Mouse (Mus musculus): ENCODE data around the gene Ccdc181. TPM values are rescaled to one million over a fixed set of nuclear protein-coding genes. Genes with fewer than 3 reads are reported as not detected.
A peak's percentile ranks its signal among the peaks of the same experiment; 100 is the strongest.

Gene Ccdc181
- polyA plus RNA-seq, 1 experiment from 2014 or later, result 8.7 TPM

- H3K9me3 ChIP-seq (replicated peaks; ENCODE audit: control insufficient read depth, low read length), result no peaks in the 10 kb centered on the region
- peak overlapping the region; percentile 70; the same call in 1 of the 2 replicates for H3K4me3 ChIP-seq (ENCODE audit: low read depth, low read length)
- DNase-seq (ENCODE audit: low spot score), result peak; percentile 11
- H3K4me2 ChIP-seq (ENCODE audit: low read depth, low read length), result peak overlapping the region; percentile 43; the same call in 1 of the 2 replicates
- H3K27me3 ChIP-seq (ENCODE audit: control insufficient read depth, insufficient read depth, low read length), result no peaks in the 10 kb centered on the region
- H3K4me1 ChIP-seq (ENCODE audit: control insufficient read depth, insufficient read depth, low read length), result peaks cover 2% of the 10 kb centered on the region; the same call in 1 of the 2 replicates
- H3K27ac ChIP-seq (replicated peaks; ENCODE audit: low read depth, low read length), result no peak overlapping the region
- no peak for ATAC-seq (replicated peaks; ENCODE audit: insufficient number of reproducible peaks, low FRiP score, low TSS enrichment, low read depth)
- no peaks in the 10 kb centered on the region for H3K36me3 ChIP-seq (replicated peaks; ENCODE audit: control insufficient read depth, insufficient read depth, low read depth, low read length)
- peak overlapping the region; percentile 30 for H3K9ac ChIP-seq (replicated peaks; ENCODE audit: low read length)
- WGBS, result 8% methylated on average over 10 of the region's 10 CpGs
Observed at GRCm38 (mm10) chr1:164247971-164248370, 27.4 kb upstream of the Ccdc181 start.

GRCm38 (mm10) chr1:164248465-164249331, 26.7 kb upstream of the Ccdc181 start, which contains the start of gene Slc19a2:
Slc19a2 (plus strand) TSS chr1:164249046.
- peak within 1 kb of the TSS; percentile 70 for H3K4me3 ChIP-seq (ENCODE audit: low read depth, low read length)
- DNase-seq (ENCODE audit: low spot score) (peak; percentile 97), ATAC-seq (replicated peaks; ENCODE audit: insufficient number of reproducible peaks, low FRiP score, low TSS enrichment, low read depth) (peak; percentile 98)
- H3K27ac ChIP-seq (replicated peaks; ENCODE audit: low read depth, low read length), result peak within 1 kb of the TSS; percentile 59
- peak within 1 kb of the TSS; percentile 89 for H3K4me2 ChIP-seq (ENCODE audit: low read depth, low read length)
- H3K27me3 ChIP-seq (ENCODE audit: control insufficient read depth, insufficient read depth, low read length), result no peaks in the 10 kb centered on the region
- peak within 1 kb of the TSS; percentile 71 for H3K9ac ChIP-seq (replicated peaks; ENCODE audit: low read length)
- H3K9me3 ChIP-seq (replicated peaks; ENCODE audit: control insufficient read depth, low read length), result no peaks in the 10 kb centered on the region
- WGBS, result under 1% methylated on average over 59 of the region's 79 CpGs
- peaks cover 2% of the 10 kb centered on the region; the same call in 1 of the 2 replicates for H3K4me1 ChIP-seq (ENCODE audit: control insufficient read depth, insufficient read depth, low read length)
- no peaks in the 10 kb centered on the region for H3K36me3 ChIP-seq (replicated peaks; ENCODE audit: control insufficient read depth, insufficient read depth, low read depth, low read length)

GRCm38 (mm10) chr1:164249332-164249711, 26.1 kb upstream of the Ccdc181 start:
- Histone ChIP-seq H3K27me3 (ENCODE audit: control insufficient read depth, insufficient read depth, low read length) (no peaks in the 10 kb centered on the region), H3K9me3 (replicated peaks; ENCODE audit: control insufficient read depth, low read length) (no peaks in the 10 kb centered on the region), H3K4me1 (ENCODE audit: control insufficient read depth, insufficient read depth, low read length) (peaks cover 2% of the 10 kb centered on the region; the same call in 1 of the 2 replicates), H3K27ac (replicated peaks; ENCODE audit: low read depth, low read length) (peak overlapping the region; percentile 59), H3K4me3 (ENCODE audit: low read depth, low read length) (peak overlapping the region; percentile 70), H3K4me2 (ENCODE audit: low read depth, low read length) (peak overlapping the region; percentile 89), H3K9ac (replicated peaks; ENCODE audit: low read length) (peak overlapping the region; percentile 69), H3K36me3 (replicated peaks; ENCODE audit: control insufficient read depth, insufficient read depth, low read depth, low read length) (no peaks in the 10 kb centered on the region)
- WGBS, result under 1% methylated on average over 33 of the region's 33 CpGs
- DNase-seq (ENCODE audit: low spot score), result no peak
- ATAC-seq (replicated peaks; ENCODE audit: insufficient number of reproducible peaks, low FRiP score, low TSS enrichment, low read depth), result no peak; the same call in 1 of the 2 replicates

- Histone ChIP-seq H3K27ac (replicated peaks; ENCODE audit: low read depth, low read length) (no peak overlapping the region), H3K9me3 (replicated peaks; ENCODE audit: control insufficient read depth, low read length) (no peaks in the 10 kb centered on the region), H3K4me1 (ENCODE audit: control insufficient read depth, insufficient read depth, low read length) (peaks cover 2% of the 10 kb centered on the region; the same call in 1 of the 2 replicates), H3K9ac (replicated peaks; ENCODE audit: low read length) (no peak overlapping the region), H3K4me2 (ENCODE audit: low read depth, low read length) (peak overlapping the region; percentile 89), H3K4me3 (ENCODE audit: low read depth, low read length) (peak overlapping the region; percentile 70; the same call in 1 of the 2 replicates), H3K27me3 (ENCODE audit: control insufficient read depth, insufficient read depth, low read length) (no peaks in the 10 kb centered on the region), H3K36me3 (replicated peaks; ENCODE audit: control insufficient read depth, insufficient read depth, low read depth, low read length) (no peaks in the 10 kb centered on the region)
- DNase-seq (ENCODE audit: low spot score) (no peak), ATAC-seq (replicated peaks; ENCODE audit: insufficient number of reproducible peaks, low FRiP score, low TSS enrichment, low read depth) (no peak)
- 48% methylated on average over 8 of the region's 8 CpGs for WGBS
Observed at GRCm38 (mm10) chr1:164250391-164251150, 24.8 kb upstream of the Ccdc181 start.

GRCm38 (mm10) chr1:164251438-164251837, 23.9 kb upstream of the Ccdc181 start:
- H3K9me3 ChIP-seq (replicated peaks; ENCODE audit: control insufficient read depth, low read length), result no peaks in the 10 kb centered on the region
- H3K4me3 ChIP-seq (ENCODE audit: low read depth, low read length), result no peak overlapping the region
- H3K4me1 ChIP-seq (ENCODE audit: control insufficient read depth, insufficient read depth, low read length), result peaks cover 2% of the 10 kb centered on the region; the same call in 1 of the 2 replicates
- H3K27ac ChIP-seq (replicated peaks; ENCODE audit: low read depth, low read length), result no peak overlapping the region
- H3K4me2 ChIP-seq (ENCODE audit: low read depth, low read length), result no peak overlapping the region
- DNase-seq (ENCODE audit: low spot score) (no peak), ATAC-seq (replicated peaks; ENCODE audit: insufficient number of reproducible peaks, low FRiP score, low TSS enrichment, low read depth) (no peak)
- H3K36me3 ChIP-seq (replicated peaks; ENCODE audit: control insufficient read depth, insufficient read depth, low read depth, low read length), result no peaks in the 10 kb centered on the region
- H3K27me3 ChIP-seq (ENCODE audit: control insufficient read depth, insufficient read depth, low read length), result no peaks in the 10 kb centered on the region
- WGBS, result 88% methylated on average over 1 of the region's 1 CpGs
- no peak overlapping the region for H3K9ac ChIP-seq (replicated peaks; ENCODE audit: low read length)

- no peaks in the 10 kb centered on the region for H3K36me3 ChIP-seq (replicated peaks; ENCODE audit: control insufficient read depth, insufficient read depth, low read depth, low read length)
- no peak overlapping the region for H3K9ac ChIP-seq (replicated peaks; ENCODE audit: low read length)
- H3K27me3 ChIP-seq (ENCODE audit: control insufficient read depth, insufficient read depth, low read length), result no peaks in the 10 kb centered on the region
- no peak overlapping the region for H3K4me3 ChIP-seq (ENCODE audit: low read depth, low read length)
- no peak overlapping the region for H3K27ac ChIP-seq (replicated peaks; ENCODE audit: low read depth, low read length)
- no peak overlapping the region for H3K4me2 ChIP-seq (ENCODE audit: low read depth, low read length)
- DNase-seq (ENCODE audit: low spot score), result no peak
- ATAC-seq (replicated peaks; ENCODE audit: insufficient number of reproducible peaks, low FRiP score, low TSS enrichment, low read depth), result no peak
- H3K4me1 ChIP-seq (ENCODE audit: control insufficient read depth, insufficient read depth, low read length), result peaks cover 2% of the 10 kb centered on the region; the same call in 1 of the 2 replicates
- H3K9me3 ChIP-seq (replicated peaks; ENCODE audit: control insufficient read depth, low read length), result no peaks in the 10 kb centered on the region
- 77% methylated on average over 5 of the region's 5 CpGs for WGBS
Observed at GRCm38 (mm10) chr1:164252551-164252950, 22.8 kb upstream of the Ccdc181 start.

- Histone ChIP-seq H3K27me3 (ENCODE audit: control insufficient read depth, insufficient read depth, low read length) (no peaks in the 10 kb centered on the region), H3K4me2 (ENCODE audit: low read depth, low read length) (no peak overlapping the region), H3K9ac (replicated peaks; ENCODE audit: low read length) (no peak overlapping the region), H3K4me1 (ENCODE audit: control insufficient read depth, insufficient read depth, low read length) (no peaks in the 10 kb centered on the region; the same call in 1 of the 2 replicates), H3K36me3 (replicated peaks; ENCODE audit: control insufficient read depth, insufficient read depth, low read depth, low read length) (no peaks in the 10 kb centered on the region), H3K4me3 (ENCODE audit: low read depth, low read length) (no peak overlapping the region), H3K9me3 (replicated peaks; ENCODE audit: control insufficient read depth, low read length) (no peaks in the 10 kb centered on the region), H3K27ac (replicated peaks; ENCODE audit: low read depth, low read length) (no peak overlapping the region)
- ATAC-seq (replicated peaks; ENCODE audit: insufficient number of reproducible peaks, low FRiP score, low TSS enrichment, low read depth) (no peak), DNase-seq (ENCODE audit: low spot score) (no peak)
- 73% methylated on average over 3 of the region's 3 CpGs for WGBS
Observed at GRCm38 (mm10) chr1:164254836-164255235, 20.5 kb upstream of the Ccdc181 start.
